Mouse (Mus musculus) left cerebral cortex, adult 2 months (tissue): ENCODE data around the gene Ube2r2. TPM values are rescaled to one million over a fixed set of nuclear protein-coding genes. Genes with fewer than 3 reads are reported as not detected.

Experiments used
- DNase-seq, 2 experiments: peaks; one replicate each; pipeline ENCODE4 v3.0.0; 2021 to 2022; ENCODE audit warnings: low spot score in 2 of 2, mixed read lengths in 1 of 2; ENCODE audit errors: extremely low spot score in 1 of 2
- H3K27ac ChIP-seq: fragments of 200-600 bp; 2 replicates; pipeline ENCODE4 v1.8.1; 2022
- H3K4me3 ChIP-seq: fragments of 200-600 bp; 2 replicates; pipeline ENCODE4 v1.8.1; 2022
- CTCF ChIP-seq: fragments of 200-600 bp; IDR thresholded peaks from 2 replicates; pipeline ENCODE4 v1.8.1; 2022; ENCODE audit warnings: antibody characterized with exemption, mild to moderate bottlenecking, moderate library complexity
- intact Hi-C: fragments of 180-260 bp; cut with DNase I; formaldehyde crosslinking; loops from one replicate; pipeline ENCODE4 v1.15.1; 2025
- total RNA-seq, 2 experiments: library from RNA; stranded (reverse); gene quantifications; 2 replicates each; pipeline ENCODE4 v1.2.3; 2021

The Ube2r2 gene
- total RNA-seq, 2 experiments from 2014 or later, result 78.8 to 80.9 TPM

- Histone ChIP-seq H3K27ac (no peak overlapping the region), H3K4me3 (no peak overlapping the region)
- intact Hi-C loops, result no loop called here
- no peak for DNase-seq
- TF ChIP-seq CTCF, result no peak
Measured at GRCm38 (mm10) chr4:41151186-41151585, 15.6 kb downstream of the Ube2r2 start.

DNA sequence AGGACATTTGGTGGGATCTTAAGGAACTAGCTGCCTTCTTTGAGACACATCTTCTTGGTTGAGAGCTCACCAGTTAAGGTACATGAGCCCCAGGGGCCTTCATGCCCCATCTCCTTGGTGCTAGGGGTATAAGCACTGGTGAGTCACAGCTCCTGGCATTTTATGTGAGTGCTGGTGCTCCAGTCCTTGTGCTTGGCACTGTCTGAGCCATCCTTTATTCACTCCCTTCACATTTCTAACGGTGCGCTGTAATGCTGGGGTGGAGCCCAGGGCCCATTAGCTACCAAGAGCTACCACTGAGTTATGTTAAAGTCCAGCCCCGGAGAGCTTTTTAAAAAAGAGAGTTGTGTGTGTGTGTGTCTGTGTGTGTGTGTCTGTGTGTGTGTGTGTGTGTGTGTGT lies 17.6 kb downstream of the Ube2r2 start:
- H3K27ac ChIP-seq, result no peak overlapping the region
- no peak for TF ChIP-seq CTCF
- H3K4me3 ChIP-seq, result no peak overlapping the region

DNA sequence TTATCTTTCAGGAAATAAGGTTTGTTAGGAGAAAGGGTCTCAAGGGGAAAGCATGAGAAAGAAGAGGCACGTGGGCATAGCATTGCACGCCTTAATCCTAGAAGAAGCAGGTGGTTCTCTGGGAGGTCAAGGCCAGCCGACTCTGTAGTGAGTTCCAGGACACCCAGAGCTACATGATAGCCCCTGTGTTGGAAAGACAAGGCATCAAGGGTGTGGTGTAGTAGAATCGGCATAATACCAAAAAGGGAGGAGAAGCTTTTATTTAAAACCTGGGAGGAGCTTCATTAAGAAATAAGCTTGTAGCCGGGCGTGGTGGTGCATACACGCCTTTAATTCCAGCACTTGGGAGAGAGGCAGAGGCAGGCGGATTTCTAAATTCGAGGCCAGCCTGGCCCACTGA lies 21.4 kb downstream of the Ube2r2 start:
- no peak for TF ChIP-seq CTCF
- Histone ChIP-seq H3K27ac (no peak overlapping the region), H3K4me3 (no peak overlapping the region)
- DNase-seq, result no peak
- intact Hi-C loops, result no loop called here

More for the DNA sequence above, 17.6 kb downstream of the Ube2r2 start:
- DNase-seq, result no peak
- intact Hi-C loops, result no loop called here

- intact Hi-C loops, result no loop called here
- H3K4me3 ChIP-seq, result no peak overlapping the region
- no peak for TF ChIP-seq CTCF
- no peak overlapping the region for H3K27ac ChIP-seq
- no peak for DNase-seq
Measured at GRCm38 (mm10) chr4:41158251-41158650, 22.7 kb downstream of the Ube2r2 start.

- intact Hi-C loops, result no loop called here
- Histone ChIP-seq H3K27ac (no peak overlapping the region), H3K4me3 (no peak overlapping the region)
- no peak for TF ChIP-seq CTCF
- no peak for DNase-seq
Measured at GRCm38 (mm10) chr4:41161232-41161631, 25.7 kb downstream of the Ube2r2 start.

GRCm38 (mm10) chr4:41164974-41165373 lies 29.4 kb downstream of the Ube2r2 start:
- Histone ChIP-seq H3K4me3 (no peak overlapping the region), H3K27ac (no peak overlapping the region)
- intact Hi-C loops, result loop anchor here (2.0 kb wide), 1 partner anchor 114 kb away; no protein-coding TSS in a partner anchor
- TF ChIP-seq CTCF, result no peak
- DNase-seq, result no peak

DNA sequence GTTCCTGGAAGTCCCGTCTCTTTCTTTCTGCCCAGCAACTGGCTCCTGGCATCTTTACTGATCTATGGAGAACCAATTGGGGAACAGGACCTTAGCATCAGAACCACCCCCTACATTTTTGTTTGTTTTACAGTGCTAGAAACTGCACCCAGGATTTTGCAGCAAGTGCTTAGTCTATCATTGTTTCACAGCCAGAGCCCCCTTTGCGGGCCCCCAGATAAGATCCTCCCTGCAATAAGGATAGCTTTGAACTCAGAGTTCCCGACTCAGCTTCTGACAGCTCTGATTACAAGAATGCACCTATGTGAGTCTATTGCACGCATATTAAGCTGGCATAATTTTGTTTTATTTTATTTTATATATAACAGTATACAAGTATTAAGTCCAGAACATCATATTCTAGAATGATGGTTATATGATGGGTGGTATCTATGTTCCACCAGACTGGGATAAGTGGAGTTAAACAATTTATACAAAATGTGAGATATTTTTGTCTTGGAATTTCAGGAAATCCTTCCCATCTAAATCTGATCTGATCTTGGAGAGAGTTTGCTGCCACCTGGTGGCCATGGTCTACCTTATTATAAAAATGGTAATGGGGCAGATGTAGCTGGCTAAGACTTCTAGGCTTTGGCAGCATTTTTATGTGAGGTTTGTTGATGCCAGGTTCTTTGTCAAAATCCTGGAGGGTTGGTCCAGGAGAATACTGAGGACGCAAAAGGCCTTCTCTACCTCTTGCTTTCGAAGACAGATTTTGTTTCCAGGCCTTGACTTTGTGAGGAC lies 30.3 kb downstream of the Ube2r2 start:
- Histone ChIP-seq H3K27ac (0 out of 2 replicates have a peak overlapping the region, but pooled peaks have one; percentile 10), H3K4me3 (no peak overlapping the region)
- TF ChIP-seq CTCF, result peak; percentile 80
- intact Hi-C loops, result loop anchor here (1.0 to 2.0 kb wide), 2 partner anchors 37 to 115 kb away; no protein-coding TSS in a partner anchor
- peak; percentile 75 to 79 for DNase-seq

DNA sequence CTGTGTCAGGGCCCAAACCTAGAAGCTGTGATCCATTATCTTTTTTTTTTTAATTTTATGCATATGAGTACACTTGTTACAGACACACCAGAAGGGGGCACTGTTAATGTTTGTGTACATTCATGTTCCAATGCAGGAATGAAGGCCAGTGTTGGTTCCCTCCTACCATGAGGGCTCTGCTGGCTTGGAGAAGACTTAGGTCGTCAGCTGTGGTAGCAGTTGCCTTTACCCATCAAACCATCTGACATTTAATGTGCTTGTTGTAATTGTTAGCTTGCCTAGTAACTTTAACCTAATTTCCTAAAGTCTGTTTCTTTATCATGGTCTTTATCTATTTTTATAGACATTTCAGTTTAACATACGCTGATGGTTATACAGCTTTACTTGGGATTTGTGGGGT lies 35.4 kb downstream of the Ube2r2 start:
- DNase-seq, result no peak
- Histone ChIP-seq H3K4me3 (no peak overlapping the region), H3K27ac (no peak overlapping the region)
- TF ChIP-seq CTCF, result peak; percentile 25
- intact Hi-C loops, result no loop called here

- TF ChIP-seq CTCF, result no peak
- Histone ChIP-seq H3K4me3 (no peak overlapping the region), H3K27ac (peak overlapping the region; percentile 41; the same call in 1 of the 2 replicates)
- intact Hi-C loops, result no loop called here
- DNase-seq, result no peak
Measured at GRCm38 (mm10) chr4:41174631-41175030, 39.1 kb downstream of the Ube2r2 start.

DNA sequence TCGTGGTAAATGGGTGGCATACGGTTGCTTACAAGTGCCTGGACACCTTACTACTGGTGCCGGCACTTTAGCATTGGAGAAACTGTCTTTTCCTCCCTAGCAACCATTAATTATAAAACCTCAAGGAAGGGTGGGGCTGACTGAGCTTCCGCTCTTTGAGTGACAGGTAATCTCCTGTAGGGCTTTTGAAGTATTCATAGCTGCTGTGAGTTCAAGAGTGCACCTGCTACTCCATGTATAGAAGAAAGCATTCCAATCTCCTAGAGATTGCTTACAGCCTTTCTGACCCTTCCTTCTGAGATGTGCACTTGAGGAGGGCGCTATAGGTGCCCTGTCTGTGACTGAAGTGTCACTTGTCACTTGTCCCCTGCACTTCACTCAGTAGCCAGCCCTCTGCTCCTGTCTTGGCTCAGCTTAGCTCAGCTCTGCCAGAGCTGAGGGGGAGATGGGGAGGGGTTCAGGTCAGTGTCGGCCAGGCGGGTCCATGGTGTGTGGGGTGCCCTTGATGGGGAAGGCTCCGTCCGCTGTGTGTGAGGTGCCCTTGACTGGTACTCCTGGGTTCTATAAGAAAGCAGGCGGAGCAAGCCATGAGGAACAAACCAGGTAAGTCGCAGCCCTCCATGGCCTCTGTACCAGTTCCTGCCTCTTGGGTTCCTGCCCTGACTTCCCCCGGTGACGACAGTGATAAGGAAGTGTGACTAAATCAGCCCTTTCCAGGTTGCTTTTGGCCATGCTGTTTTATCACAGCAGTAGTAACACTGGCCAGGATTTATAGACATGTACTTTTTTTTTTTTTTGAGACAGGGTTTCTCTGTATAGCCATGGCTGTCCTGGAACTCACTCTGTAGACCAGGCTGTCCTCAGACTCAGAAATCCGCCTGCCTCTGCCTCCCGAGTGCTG lies 44.5 kb downstream of the Ube2r2 start:
- DNase-seq, result no peak
- no peak overlapping the region for H3K4me3 ChIP-seq
- intact Hi-C loops, result no loop called here
- no peak for TF ChIP-seq CTCF
- H3K27ac ChIP-seq, result no peak overlapping the region

GRCm38 (mm10) chr4:41189809-41190208 lies 54.3 kb downstream of the Ube2r2 start:
- no peak for TF ChIP-seq CTCF

More at GRCm38 (mm10) chr4:41189809-41190208, 54.3 kb downstream of the Ube2r2 start:
- Histone ChIP-seq H3K4me3 (no peak overlapping the region), H3K27ac (peak overlapping the region; percentile 3; the same call in 1 of the 2 replicates)
- DNase-seq, result peak in 1 of 2 experiments; percentile 38
- intact Hi-C loops, result no loop called here
